Mouse (Mus musculus): ENCODE data around the gene Ms4a2. TPM values are rescaled to one million over a fixed set of nuclear protein-coding genes. Genes with fewer than 3 reads are reported as not detected.

Ms4a2 gene
- polyA plus RNA-seq, 1 experiment from 2014 or later, result 0.09 TPM

GRCm38 (mm10) chr19:11634330-11634729 lies 10.8 kb upstream of the Ms4a2 start:
- Histone ChIP-seq H3K4me1 (ENCODE audit: control insufficient read depth, insufficient read depth, low read length) (no peaks in the 10 kb centered on the region), H3K27me3 (ENCODE audit: control insufficient read depth, insufficient read depth, low read length) (no peaks in the 10 kb centered on the region), H3K9me3 (replicated peaks; ENCODE audit: control insufficient read depth, low read length) (no peaks in the 10 kb centered on the region), H3K4me3 (ENCODE audit: low read length) (no peak overlapping the region), H3K36me3 (ENCODE audit: control insufficient read depth, insufficient read depth) (no peaks in the 10 kb centered on the region), H3K9ac (ENCODE audit: low read length) (no peak overlapping the region), H3K4me2 (ENCODE audit: low read depth, low read length) (no peak overlapping the region), H3K27ac (ENCODE audit: low read length) (no peak overlapping the region)
- ATAC-seq (replicated peaks; ENCODE audit: extremely low read depth, insufficient read depth, low FRiP score), result no peak
- 73% methylated on average over 2 of the region's 2 CpGs for WGBS

DNA sequence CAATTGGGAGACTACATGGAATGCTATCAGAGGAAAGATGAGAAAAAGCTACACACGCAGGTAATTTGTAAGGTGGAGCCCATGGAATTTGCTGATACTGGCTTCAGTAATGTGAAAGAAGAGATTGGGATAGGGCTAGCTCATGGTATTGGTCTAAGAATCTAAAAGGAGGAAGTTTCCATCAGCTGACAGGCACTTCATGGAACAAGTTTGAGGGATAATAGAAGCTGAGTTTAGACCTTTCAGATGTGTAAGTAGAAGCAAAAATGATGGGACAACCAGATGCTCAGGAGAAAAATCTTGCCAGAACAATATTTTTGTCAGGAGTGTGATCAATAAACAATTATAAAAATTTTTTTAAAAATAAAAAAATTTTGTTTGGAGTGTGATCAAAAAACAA lies 10.2 kb upstream of the Ms4a2 start:
- WGBS, result 77% methylated on average over 1 of the region's 1 CpGs
- Histone ChIP-seq H3K36me3 (ENCODE audit: control insufficient read depth, insufficient read depth) (no peaks in the 10 kb centered on the region), H3K4me2 (ENCODE audit: low read depth, low read length) (no peak overlapping the region), H3K27ac (ENCODE audit: low read length) (no peak overlapping the region), H3K9me3 (replicated peaks; ENCODE audit: control insufficient read depth, low read length) (no peaks in the 10 kb centered on the region), H3K9ac (ENCODE audit: low read length) (no peak overlapping the region), H3K4me3 (ENCODE audit: low read length) (no peak overlapping the region), H3K27me3 (ENCODE audit: control insufficient read depth, insufficient read depth, low read length) (no peaks in the 10 kb centered on the region), H3K4me1 (ENCODE audit: control insufficient read depth, insufficient read depth, low read length) (no peaks in the 10 kb centered on the region)
- no peak for ATAC-seq (replicated peaks; ENCODE audit: extremely low read depth, insufficient read depth, low FRiP score)

GRCm38 (mm10) chr19:11625231-11625630 lies 1.7 kb upstream of the Ms4a2 start:
- 69% methylated on average over 5 of the region's 5 CpGs for WGBS
- ATAC-seq (replicated peaks; ENCODE audit: extremely low read depth, insufficient read depth, low FRiP score), result no peak
- no peak overlapping the region for H3K4me2 ChIP-seq (ENCODE audit: low read depth, low read length)

DNA sequence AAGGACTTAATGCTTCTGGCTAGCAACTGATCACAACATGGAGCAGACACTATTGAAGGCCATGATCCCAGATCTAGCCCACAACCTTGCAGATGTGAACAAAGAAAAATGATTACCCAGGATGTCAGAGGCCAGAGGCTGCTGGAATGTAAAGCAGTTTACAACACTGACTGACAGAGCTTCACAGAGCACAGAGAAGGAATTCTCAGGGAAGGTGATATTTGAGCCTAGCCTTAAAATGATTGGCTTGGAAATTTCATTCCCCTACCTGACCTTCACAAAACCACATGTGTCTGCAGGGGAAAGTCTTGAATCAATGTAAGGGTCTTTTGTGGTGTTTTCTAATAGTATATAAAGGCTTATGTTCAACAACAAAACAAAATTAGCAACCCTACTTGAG lies 1.3 kb upstream of the Ms4a2 start:
- H3K9ac ChIP-seq (ENCODE audit: low read length), result no peak overlapping the region
- H3K27me3 ChIP-seq (ENCODE audit: control insufficient read depth, insufficient read depth, low read length), result no peaks in the 10 kb centered on the region
- H3K4me1 ChIP-seq (ENCODE audit: control insufficient read depth, insufficient read depth, low read length), result no peaks in the 10 kb centered on the region
- H3K4me3 ChIP-seq (ENCODE audit: low read length), result no peak overlapping the region
- H3K27ac ChIP-seq (ENCODE audit: low read length), result no peak overlapping the region
- H3K9me3 ChIP-seq (replicated peaks; ENCODE audit: control insufficient read depth, low read length), result no peaks in the 10 kb centered on the region
- no peak overlapping the region for H3K4me2 ChIP-seq (ENCODE audit: low read depth, low read length)
- ATAC-seq (replicated peaks; ENCODE audit: extremely low read depth, insufficient read depth, low FRiP score), result no peak
- no peaks in the 10 kb centered on the region for H3K36me3 ChIP-seq (ENCODE audit: control insufficient read depth, insufficient read depth)

More at GRCm38 (mm10) chr19:11625231-11625630, 1.7 kb upstream of the Ms4a2 start:
- H3K36me3 ChIP-seq (ENCODE audit: control insufficient read depth, insufficient read depth), result no peaks in the 10 kb centered on the region
- H3K4me3 ChIP-seq (ENCODE audit: low read length), result no peak overlapping the region
- H3K4me1 ChIP-seq (ENCODE audit: control insufficient read depth, insufficient read depth, low read length), result no peaks in the 10 kb centered on the region
- no peak overlapping the region for H3K9ac ChIP-seq (ENCODE audit: low read length)
- no peaks in the 10 kb centered on the region for H3K27me3 ChIP-seq (ENCODE audit: control insufficient read depth, insufficient read depth, low read length)
- H3K27ac ChIP-seq (ENCODE audit: low read length), result no peak overlapping the region
- H3K9me3 ChIP-seq (replicated peaks; ENCODE audit: control insufficient read depth, low read length), result no peaks in the 10 kb centered on the region

GRCm38 (mm10) chr19:11617983-11618382 lies 5.5 kb downstream of the Ms4a2 start:
- Histone ChIP-seq H3K4me1 (ENCODE audit: control insufficient read depth, insufficient read depth, low read length) (no peaks in the 10 kb centered on the region), H3K27ac (ENCODE audit: low read length) (no peak overlapping the region)
- no peak for ATAC-seq (replicated peaks; ENCODE audit: extremely low read depth, insufficient read depth, low FRiP score)

GRCm38 (mm10) chr19:11614805-11615204 lies 8.7 kb downstream of the Ms4a2 start:
- Histone ChIP-seq H3K9ac (ENCODE audit: low read length) (no peak overlapping the region), H3K9me3 (replicated peaks; ENCODE audit: control insufficient read depth, low read length) (no peaks in the 10 kb centered on the region), H3K36me3 (ENCODE audit: control insufficient read depth, insufficient read depth) (no peaks in the 10 kb centered on the region), H3K4me2 (ENCODE audit: low read depth, low read length) (no peak overlapping the region), H3K4me3 (ENCODE audit: low read length) (no peak overlapping the region), H3K27ac (ENCODE audit: low read length) (no peak overlapping the region), H3K27me3 (ENCODE audit: control insufficient read depth, insufficient read depth, low read length) (no peaks in the 10 kb centered on the region), H3K4me1 (ENCODE audit: control insufficient read depth, insufficient read depth, low read length) (no peaks in the 10 kb centered on the region)
- 38% methylated on average over 2 of the region's 2 CpGs for WGBS
- ATAC-seq (replicated peaks; ENCODE audit: extremely low read depth, insufficient read depth, low FRiP score), result no peak

More at GRCm38 (mm10) chr19:11617983-11618382, 5.5 kb downstream of the Ms4a2 start:
- no peaks in the 10 kb centered on the region for H3K27me3 ChIP-seq (ENCODE audit: control insufficient read depth, insufficient read depth, low read length)
- H3K4me2 ChIP-seq (ENCODE audit: low read depth, low read length), result no peak overlapping the region
- H3K9ac ChIP-seq (ENCODE audit: low read length), result no peak overlapping the region
- H3K4me3 ChIP-seq (ENCODE audit: low read length), result no peak overlapping the region
- H3K9me3 ChIP-seq (replicated peaks; ENCODE audit: control insufficient read depth, low read length), result no peaks in the 10 kb centered on the region
- no peaks in the 10 kb centered on the region for H3K36me3 ChIP-seq (ENCODE audit: control insufficient read depth, insufficient read depth)

- H3K4me1 ChIP-seq (ENCODE audit: control insufficient read depth, insufficient read depth, low read length), result no peaks in the 10 kb centered on the region
- WGBS, result 51% methylated on average over 8 of the region's 8 CpGs
- no peak for ATAC-seq (replicated peaks; ENCODE audit: extremely low read depth, insufficient read depth, low FRiP score)
- no peaks in the 10 kb centered on the region for H3K36me3 ChIP-seq (ENCODE audit: control insufficient read depth, insufficient read depth)
- H3K4me3 ChIP-seq (ENCODE audit: low read length), result no peak overlapping the region
- no peaks in the 10 kb centered on the region for H3K27me3 ChIP-seq (ENCODE audit: control insufficient read depth, insufficient read depth, low read length)
- no peaks in the 10 kb centered on the region for H3K9me3 ChIP-seq (replicated peaks; ENCODE audit: control insufficient read depth, low read length)
- no peak overlapping the region for H3K27ac ChIP-seq (ENCODE audit: low read length)
- H3K4me2 ChIP-seq (ENCODE audit: low read depth, low read length), result no peak overlapping the region
- H3K9ac ChIP-seq (ENCODE audit: low read length), result no peak overlapping the region
Measured at GRCm38 (mm10) chr19:11613776-11614443, 9.6 kb downstream of the Ms4a2 start.

DNA sequence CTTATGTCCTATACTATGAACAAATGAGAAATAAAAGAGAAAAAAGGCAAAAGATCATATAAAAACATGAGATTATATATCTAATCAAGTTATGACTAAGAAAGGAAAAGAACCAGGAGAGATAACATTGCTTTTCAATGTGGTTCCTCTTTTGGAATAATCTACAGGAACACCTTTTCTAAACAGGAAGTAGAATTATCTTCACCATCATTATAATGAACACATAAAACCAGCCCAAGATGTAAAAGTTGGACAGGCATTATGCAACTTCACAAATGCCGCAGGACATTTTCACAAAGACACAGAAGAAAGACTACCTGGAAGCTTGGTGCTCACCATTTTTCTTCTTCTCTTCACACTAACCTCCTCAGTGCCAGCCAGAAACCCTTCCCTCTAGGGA lies 10.4 kb downstream of the Ms4a2 start:
- Histone ChIP-seq H3K4me2 (ENCODE audit: low read depth, low read length) (no peak overlapping the region), H3K9ac (ENCODE audit: low read length) (no peak overlapping the region), H3K27me3 (ENCODE audit: control insufficient read depth, insufficient read depth, low read length) (no peaks in the 10 kb centered on the region), H3K4me1 (ENCODE audit: control insufficient read depth, insufficient read depth, low read length) (no peaks in the 10 kb centered on the region), H3K9me3 (replicated peaks; ENCODE audit: control insufficient read depth, low read length) (no peaks in the 10 kb centered on the region), H3K36me3 (ENCODE audit: control insufficient read depth, insufficient read depth) (no peaks in the 10 kb centered on the region), H3K4me3 (ENCODE audit: low read length) (no peak overlapping the region), H3K27ac (ENCODE audit: low read length) (no peak overlapping the region)
- WGBS, result 65% methylated on average over 1 of the region's 1 CpGs
- no peak for ATAC-seq (replicated peaks; ENCODE audit: extremely low read depth, insufficient read depth, low FRiP score)

- Histone ChIP-seq H3K27me3 (ENCODE audit: control insufficient read depth, insufficient read depth, low read length) (no peaks in the 10 kb centered on the region), H3K9me3 (replicated peaks; ENCODE audit: control insufficient read depth, low read length) (no peaks in the 10 kb centered on the region), H3K4me1 (ENCODE audit: control insufficient read depth, insufficient read depth, low read length) (no peaks in the 10 kb centered on the region), H3K27ac (ENCODE audit: low read length) (no peak overlapping the region), H3K4me2 (ENCODE audit: low read depth, low read length) (no peak overlapping the region), H3K4me3 (ENCODE audit: low read length) (no peak overlapping the region), H3K9ac (ENCODE audit: low read length) (no peak overlapping the region), H3K36me3 (ENCODE audit: control insufficient read depth, insufficient read depth) (no peaks in the 10 kb centered on the region)
- WGBS, result 21% methylated on average over 2 of the region's 2 CpGs
- ATAC-seq (replicated peaks; ENCODE audit: extremely low read depth, insufficient read depth, low FRiP score), result no peak
Measured at GRCm38 (mm10) chr19:11612293-11612692, 11.2 kb downstream of the Ms4a2 start.
